ENCODE assay signal across 10 mouse cellular contexts in the genomic region with DNA sequence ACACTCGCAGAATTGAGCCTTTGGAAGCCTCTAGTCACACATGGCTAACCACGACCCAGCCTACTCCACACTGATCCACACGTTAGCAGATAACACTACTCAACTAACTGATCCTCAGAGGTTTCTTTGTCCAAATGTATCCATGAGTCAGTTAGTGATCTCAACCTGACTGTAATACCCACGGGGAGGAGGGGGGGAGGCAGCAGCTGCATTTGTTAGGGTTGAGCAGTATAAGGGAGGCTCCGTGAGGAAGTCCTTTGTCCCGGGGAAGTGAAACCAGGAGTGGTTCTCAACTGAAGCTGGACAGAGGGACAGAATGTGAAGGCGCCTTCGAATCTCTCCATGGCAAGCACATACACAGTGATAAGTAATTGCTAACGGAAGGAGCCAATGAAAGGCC. TPM values are rescaled to one million over a fixed set of nuclear protein-coding genes. Genes with fewer than 3 reads are reported as not detected.
A peak's percentile ranks its signal among the peaks of the same experiment; 100 is the strongest.
DNase-seq lines count a peak whose midpoint lies in the region; ATAC-seq and TF ChIP-seq lines count a peak whose summit lies in the region.
"Had no signal": no experiment of that assay in that cellular context is flagged by ENCODE, and none has a peak within 500 bp of the region (broad histone marks: within the 10 kb centered on the region; RNA-seq: fewer than 3 reads in every experiment).

No protein-coding gene starts in this region.

- peaks cover 2% of the 10 kb centered on the region for H3K79me2 ChIP-seq in heart, adult 2 months (replicated peaks; ENCODE audit: control insufficient read depth, insufficient read depth, low read length)

- TF ChIP-seq POLR2A in heart, adult 2 months (IDR thresholded peaks at IDR 0.05; ENCODE audit: insufficient read depth, low read depth, low read length), result no peak

- H3K36me3 ChIP-seq in heart, adult 2 months (ENCODE audit: control insufficient read depth, insufficient read depth, low read length), result peaks cover 14% of the 10 kb centered on the region
- H3K36me3 ChIP-seq in limb, embryonic 13.5 days, result no peaks in the 10 kb centered on the region
- H3K36me3 ChIP-seq: midbrain, embryonic 10.5 days had no signal

- H3K27ac ChIP-seq in heart, adult 2 months, result peak overlapping the region; percentile 77
- H3K27ac ChIP-seq in limb, embryonic 13.5 days, result no peak overlapping the region
- H3K27ac ChIP-seq: midbrain, embryonic 10.5 days had no signal

- DNase-seq in 3134 (ENCODE audit: extremely low read depth, insufficient read length, low spot score) (peak; percentile 43), NIH3T3 (ENCODE audit: low read depth) (peak; percentile 82)
- DNase-seq in heart, adult 2 months, result peak; percentile 55 to 70
- DNase-seq in yolk sac, embryonic 10.5 days (ENCODE audit: low spot score), result no peak
- no peak for DNase-seq in spleen, postnatal 14 days (ENCODE audit: low spot score in 2 of 2)
- DNase-seq in frontal cortex, postnatal 10 days (ENCODE audit: low spot score in 2 of 2), result no peak
- DNase-seq: kidney, adult 18-20 months had no signal

- peak overlapping the region; percentile 86; the same call in 1 of the 2 replicates for H3K4me3 ChIP-seq in heart, adult 2 months
- peak overlapping the region; percentile 92 for H3K4me3 ChIP-seq in limb, embryonic 13.5 days
- H3K4me3 ChIP-seq: midbrain, embryonic 10.5 days had no signal

- WGBS in heart, adult 2 months, result 30% methylated on average over 9 of the region's 9 CpGs
- 65% methylated on average over 9 of the region's 9 CpGs for WGBS in limb, embryonic 13.5 days

- no peaks in the 10 kb centered on the region for H3K9me3 ChIP-seq in limb, embryonic 13.5 days
- H3K9me3 ChIP-seq: midbrain, embryonic 10.5 days had no signal

- H3K9ac ChIP-seq in heart, adult 2 months (ENCODE audit: low read depth, low read length), result peak overlapping the region; percentile 36
- peak overlapping the region; percentile 19; the same call in 1 of the 2 replicates for H3K9ac ChIP-seq in limb, embryonic 13.5 days

- peak overlapping the region; percentile 77 for H3K4me2 ChIP-seq in limb, embryonic 13.5 days (replicated peaks)

- ATAC-seq in limb, embryonic 13.5 days (ENCODE audit: low FRiP score, low read depth), result no peak
- no peak for ATAC-seq in cerebellum, adult (ENCODE audit: insufficient number of reproducible peaks, low FRiP score, low TSS enrichment)

- H3K4me1 ChIP-seq in heart, adult 2 months (ENCODE audit: control insufficient read depth, insufficient read depth, low read length), result peaks cover 31% of the 10 kb centered on the region
- peaks cover 56% of the 10 kb centered on the region for H3K4me1 ChIP-seq in limb, embryonic 13.5 days

- intact Hi-C loops in heart, adult 2 months (cut with DNase I), result no loop called here

- no peak for TF ChIP-seq CTCF in heart, adult 2 months (IDR thresholded peaks at IDR 0.05)

- 0 out of 2 replicates have a peak, but pooled peaks have one; percentile 19 for TF ChIP-seq EP300 in heart, adult 2 months (IDR thresholded peaks at IDR 0.05; ENCODE audit: insufficient read depth, low read depth, low read length)

- 0 out of 2 replicates have a peak, but pooled peaks cover 2% of the 10 kb centered on the region for H3K27me3 ChIP-seq in heart, adult 2 months (ENCODE audit: control insufficient read depth, insufficient read depth, low read length)
- no peaks in the 10 kb centered on the region for H3K27me3 ChIP-seq in limb, embryonic 13.5 days

RNA-seq across cellular contexts. Expression of gene Wipf1, which starts 2.8 kb away (rescaled TPM):
- total RNA-seq in heart, adult 2 months (2021), result 10 to 100 TPM; 12.9 to 17.0 TPM
- 6.0 and 6.6 TPM in 2 replicates for polyA plus RNA-seq in heart, adult 2 months (2012; rRNA removed)
- 14.6 and 16.2 TPM in 2 replicates for polyA plus RNA-seq in limb, embryonic 13.5 days (2015; fragmentation: Nextera tagmentation; extraction: Ambion mirVana)

RNA-seq across cellular contexts. Expression of gene Chrna1, which starts 53.4 kb away (rescaled TPM):
- total RNA-seq in heart, adult 2 months (2021), result not detected
- polyA plus RNA-seq in heart, adult 2 months (2012; rRNA removed), result 0.04 TPM in 1 of 2 replicates, not detected in the other
- 13.8 and 14.4 TPM in 2 replicates for polyA plus RNA-seq in limb, embryonic 13.5 days (2015; fragmentation: Nextera tagmentation; extraction: Ambion mirVana)

Comparison
In these comparisons a context has a peak if more than half of its experiments do, and no peak if none do; other contexts are left out.
1. DNase-seq: peak in 3134 (single experiment), NIH3T3 (single experiment) and heart, adult 2 months (2 of 2); none in yolk sac, embryonic 10.5 days (single experiment), spleen, postnatal 14 days (0 of 2) and frontal cortex, postnatal 10 days (0 of 2).
2. RNA of gene Chrna1, which starts 53.4 kb away (polyA plus RNA-seq): 13.8 to 14.4 TPM in limb, embryonic 13.5 days; 0.04 TPM in heart, adult 2 months; every median in the first group is over 10 times any median in the second.